Mouse (Mus musculus): ENCODE results near the gene Ptchd3. TPM values are rescaled to one million over a fixed set of nuclear protein-coding genes. Genes with fewer than 3 reads are reported as not detected.

Gene Ptchd3
- polyA plus RNA-seq, 1 experiment from 2014 or later, result not detected

- Histone ChIP-seq H3K4me3 (ENCODE audit: low read depth, low read length) (no peak overlapping the region), H3K4me2 (no peak overlapping the region), H3K36me3 (ENCODE audit: control insufficient read depth, insufficient read depth, low read length) (no peaks in the 10 kb centered on the region), H3K27me3 (replicated peaks; ENCODE audit: control insufficient read depth, insufficient read depth, low read length) (peaks cover 5% of the 10 kb centered on the region), H3K9ac (ENCODE audit: low read depth, low read length) (no peak overlapping the region), H3K27ac (ENCODE audit: low read depth, low read length) (no peak overlapping the region), H3K9me3 (ENCODE audit: control insufficient read depth, low read length) (no peaks in the 10 kb centered on the region), H3K4me1 (replicated peaks; ENCODE audit: control insufficient read depth, insufficient read depth, low read length) (no peaks in the 10 kb centered on the region)
- peak; percentile 30 for DNase-seq (ENCODE audit: low spot score)
- WGBS, result 64% methylated on average over 6 of the region's 6 CpGs
- ATAC-seq (replicated peaks; ENCODE audit: low FRiP score), result no peak
Observed at GRCm38 (mm10) chr11:121794591-121795199, 35.4 kb upstream of the Ptchd3 start.

DNA sequence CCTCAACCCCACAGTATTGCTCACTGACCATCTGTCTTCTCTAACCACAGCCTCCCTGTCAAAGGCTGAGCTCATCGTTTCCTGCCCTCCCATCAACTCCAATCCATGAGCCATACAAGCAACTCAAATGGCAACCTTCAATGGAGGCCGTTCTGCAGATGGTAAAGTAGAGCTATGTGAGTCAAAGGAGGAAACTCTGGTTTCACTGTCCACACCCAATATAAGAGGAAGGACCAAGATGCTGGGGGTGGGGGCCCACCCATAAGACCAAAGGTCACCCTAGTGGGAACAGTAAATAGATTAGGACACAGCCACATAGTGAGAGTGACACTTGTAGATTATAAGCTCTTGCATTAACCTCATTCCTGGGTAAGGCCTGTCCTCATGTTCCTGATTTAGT, 34.1 kb upstream of the Ptchd3 start:
- Histone ChIP-seq H3K27me3 (replicated peaks; ENCODE audit: control insufficient read depth, insufficient read depth, low read length) (peaks cover 5% of the 10 kb centered on the region), H3K4me2 (no peak overlapping the region), H3K4me1 (replicated peaks; ENCODE audit: control insufficient read depth, insufficient read depth, low read length) (no peaks in the 10 kb centered on the region), H3K9me3 (ENCODE audit: control insufficient read depth, low read length) (no peaks in the 10 kb centered on the region), H3K4me3 (ENCODE audit: low read depth, low read length) (no peak overlapping the region), H3K9ac (ENCODE audit: low read depth, low read length) (no peak overlapping the region), H3K27ac (ENCODE audit: low read depth, low read length) (no peak overlapping the region), H3K36me3 (ENCODE audit: control insufficient read depth, insufficient read depth, low read length) (no peaks in the 10 kb centered on the region)
- DNase-seq (ENCODE audit: low spot score) (no peak), ATAC-seq (replicated peaks; ENCODE audit: low FRiP score) (no peak)
- 68% methylated on average over 2 of the region's 2 CpGs for WGBS

- peaks cover 5% of the 10 kb centered on the region for H3K27me3 ChIP-seq (replicated peaks; ENCODE audit: control insufficient read depth, insufficient read depth, low read length)
- no peak overlapping the region for H3K4me2 ChIP-seq
- H3K9ac ChIP-seq (ENCODE audit: low read depth, low read length), result no peak overlapping the region
- no peaks in the 10 kb centered on the region for H3K4me1 ChIP-seq (replicated peaks; ENCODE audit: control insufficient read depth, insufficient read depth, low read length)
- H3K27ac ChIP-seq (ENCODE audit: low read depth, low read length), result no peak overlapping the region
- no peaks in the 10 kb centered on the region for H3K9me3 ChIP-seq (ENCODE audit: control insufficient read depth, low read length)
- H3K4me3 ChIP-seq (ENCODE audit: low read depth, low read length), result no peak overlapping the region
- WGBS, result 73% methylated on average over 2 of the region's 2 CpGs
- DNase-seq (ENCODE audit: low spot score) (no peak), ATAC-seq (replicated peaks; ENCODE audit: low FRiP score) (no peak)
- H3K36me3 ChIP-seq (ENCODE audit: control insufficient read depth, insufficient read depth, low read length), result no peaks in the 10 kb centered on the region
Observed at GRCm38 (mm10) chr11:121798591-121798990, 31.5 kb upstream of the Ptchd3 start.

GRCm38 (mm10) chr11:121799746-121800299, 30.2 kb upstream of the Ptchd3 start:
- no peaks in the 10 kb centered on the region for H3K9me3 ChIP-seq (ENCODE audit: control insufficient read depth, low read length)
- no peaks in the 10 kb centered on the region for H3K4me1 ChIP-seq (replicated peaks; ENCODE audit: control insufficient read depth, insufficient read depth, low read length)
- H3K4me2 ChIP-seq, result no peak overlapping the region
- 77% methylated on average over 4 of the region's 4 CpGs for WGBS
- peaks cover 5% of the 10 kb centered on the region for H3K27me3 ChIP-seq (replicated peaks; ENCODE audit: control insufficient read depth, insufficient read depth, low read length)
- no peak overlapping the region for H3K4me3 ChIP-seq (ENCODE audit: low read depth, low read length)
- no peak overlapping the region for H3K27ac ChIP-seq (ENCODE audit: low read depth, low read length)
- no peak overlapping the region for H3K9ac ChIP-seq (ENCODE audit: low read depth, low read length)
- no peak for DNase-seq (ENCODE audit: low spot score)
- no peak for ATAC-seq (replicated peaks; ENCODE audit: low FRiP score)
- H3K36me3 ChIP-seq (ENCODE audit: control insufficient read depth, insufficient read depth, low read length), result no peaks in the 10 kb centered on the region

DNA sequence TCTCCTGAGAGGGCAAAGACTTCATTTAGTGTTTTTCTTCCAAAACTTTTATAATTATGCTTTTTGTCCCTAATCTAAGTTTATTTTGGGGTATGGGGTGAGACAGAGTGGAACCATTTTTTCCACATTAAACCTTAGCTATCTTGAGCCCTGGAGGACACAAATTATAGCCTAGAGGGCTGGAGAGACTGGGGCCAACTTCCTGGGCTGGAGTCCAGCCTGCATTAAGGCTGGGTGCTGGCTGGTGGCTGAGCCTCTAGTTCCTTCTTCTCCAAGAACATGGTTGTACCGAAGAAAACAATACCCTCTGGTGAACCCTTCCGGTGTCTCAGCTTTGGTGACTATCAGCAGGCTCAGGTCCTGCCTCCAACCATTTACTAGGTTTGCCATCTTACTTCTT, 27.3 kb upstream of the Ptchd3 start:
- H3K4me3 ChIP-seq (ENCODE audit: low read depth, low read length), result no peak overlapping the region
- no peaks in the 10 kb centered on the region for H3K36me3 ChIP-seq (ENCODE audit: control insufficient read depth, insufficient read depth, low read length)
- H3K4me2 ChIP-seq, result no peak overlapping the region
- no peak overlapping the region for H3K9ac ChIP-seq (ENCODE audit: low read depth, low read length)
- no peaks in the 10 kb centered on the region for H3K9me3 ChIP-seq (ENCODE audit: control insufficient read depth, low read length)
- H3K27me3 ChIP-seq (replicated peaks; ENCODE audit: control insufficient read depth, insufficient read depth, low read length), result peaks cover 5% of the 10 kb centered on the region
- no peak overlapping the region for H3K27ac ChIP-seq (ENCODE audit: low read depth, low read length)
- H3K4me1 ChIP-seq (replicated peaks; ENCODE audit: control insufficient read depth, insufficient read depth, low read length), result no peaks in the 10 kb centered on the region
- peak; percentile 12 for DNase-seq (ENCODE audit: low spot score)
- 79% methylated on average over 2 of the region's 2 CpGs for WGBS
- no peak for ATAC-seq (replicated peaks; ENCODE audit: low FRiP score)

DNA sequence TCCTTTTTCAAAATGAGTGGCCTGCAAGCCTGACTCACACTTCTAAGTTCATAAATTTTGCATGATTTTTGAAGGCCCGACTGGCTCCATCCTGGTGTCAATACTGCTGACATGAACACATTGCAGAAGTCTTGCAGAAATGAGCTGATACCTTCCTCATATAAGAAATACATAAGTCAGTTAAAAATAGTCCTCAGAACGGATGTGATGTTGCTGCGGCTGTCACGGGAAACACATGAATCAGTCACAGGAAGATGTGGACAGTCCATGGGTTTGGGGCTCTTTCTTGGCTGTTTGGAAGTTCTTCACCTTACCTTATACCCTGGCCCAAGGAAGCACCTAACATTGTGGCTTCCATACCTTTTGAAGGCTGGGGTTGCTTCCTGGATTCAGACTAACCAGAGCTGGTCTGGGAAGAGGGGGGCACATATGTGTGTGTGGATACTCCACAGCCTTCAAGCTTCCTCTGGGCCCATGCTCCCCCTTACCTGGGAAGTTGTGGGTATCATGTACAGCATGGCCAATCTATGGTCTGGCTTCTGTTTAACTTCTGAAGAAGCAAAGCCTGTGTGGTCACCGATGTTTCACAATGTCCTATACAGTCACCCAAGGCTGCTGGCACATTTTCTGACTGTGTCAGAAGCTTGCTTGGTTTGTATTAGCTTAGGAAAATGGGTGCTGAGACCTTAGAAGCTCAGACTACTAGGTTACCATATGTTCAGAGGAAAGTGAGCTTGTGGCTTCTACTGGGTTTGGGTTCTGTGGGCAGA, 25.6 kb upstream of the Ptchd3 start:
- WGBS, result 81% methylated on average over 5 of the region's 5 CpGs
- peak; percentile 17 for DNase-seq (ENCODE audit: low spot score)

DNA sequence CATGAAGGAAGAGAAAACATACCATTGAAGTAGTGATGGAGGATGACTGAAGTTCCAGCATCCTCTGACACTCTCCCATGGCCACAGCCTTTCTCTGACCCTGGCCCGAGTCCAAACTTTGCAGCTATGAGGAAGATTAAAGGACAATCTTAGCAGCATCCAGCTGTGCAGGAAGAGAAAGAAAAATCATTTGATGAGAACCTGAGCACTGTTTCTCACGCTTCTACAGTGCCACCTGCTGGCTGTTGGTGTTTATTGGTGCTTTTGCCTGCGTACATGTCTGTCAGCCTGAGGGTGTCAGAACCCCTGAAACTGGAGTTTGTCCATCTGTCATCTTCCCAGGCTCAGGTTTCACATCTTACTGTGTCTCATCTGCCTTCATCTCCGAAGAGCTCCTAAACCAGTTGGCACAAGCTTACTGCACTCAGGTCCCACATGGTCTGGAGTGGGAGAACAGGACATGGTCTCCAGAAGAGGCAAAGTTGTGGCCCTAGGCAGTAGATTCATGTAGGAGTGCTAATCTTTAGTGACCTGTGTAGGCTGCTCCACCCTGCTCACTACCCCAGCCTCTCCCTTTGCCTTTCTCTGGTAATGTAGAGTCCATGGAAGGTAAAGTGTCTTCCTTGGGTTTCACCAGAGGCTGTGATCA, 21.7 kb upstream of the Ptchd3 start:
- H3K4me2 ChIP-seq, result no peak overlapping the region
- no peak overlapping the region for H3K27ac ChIP-seq (ENCODE audit: low read depth, low read length)
- no peak overlapping the region for H3K9ac ChIP-seq (ENCODE audit: low read depth, low read length)
- no peak overlapping the region for H3K4me3 ChIP-seq (ENCODE audit: low read depth, low read length)
- H3K9me3 ChIP-seq (ENCODE audit: control insufficient read depth, low read length), result no peaks in the 10 kb centered on the region
- WGBS, result 4% methylated on average over 4 of the region's 4 CpGs
- DNase-seq (ENCODE audit: low spot score) (peak; percentile 61), ATAC-seq (replicated peaks; ENCODE audit: low FRiP score) (0 out of 2 replicates have a peak, but pooled peaks have one; percentile 15)
- H3K4me1 ChIP-seq (replicated peaks; ENCODE audit: control insufficient read depth, insufficient read depth, low read length), result no peaks in the 10 kb centered on the region
- no peaks in the 10 kb centered on the region; the same call in 1 of the 2 replicates for H3K27me3 ChIP-seq (replicated peaks; ENCODE audit: control insufficient read depth, insufficient read depth, low read length)
- no peaks in the 10 kb centered on the region for H3K36me3 ChIP-seq (ENCODE audit: control insufficient read depth, insufficient read depth, low read length)

More for the DNA sequence above, 25.6 kb upstream of the Ptchd3 start:
- H3K4me2 ChIP-seq, result no peak overlapping the region
- no peaks in the 10 kb centered on the region for H3K9me3 ChIP-seq (ENCODE audit: control insufficient read depth, low read length)
- no peak overlapping the region for H3K27ac ChIP-seq (ENCODE audit: low read depth, low read length)
- no peaks in the 10 kb centered on the region; the same call in none of the 2 replicates for H3K27me3 ChIP-seq (replicated peaks; ENCODE audit: control insufficient read depth, insufficient read depth, low read length)
- H3K4me3 ChIP-seq (ENCODE audit: low read depth, low read length), result no peak overlapping the region
- no peak for ATAC-seq (replicated peaks; ENCODE audit: low FRiP score)
- H3K36me3 ChIP-seq (ENCODE audit: control insufficient read depth, insufficient read depth, low read length), result no peaks in the 10 kb centered on the region
- no peak overlapping the region for H3K9ac ChIP-seq (ENCODE audit: low read depth, low read length)
- H3K4me1 ChIP-seq (replicated peaks; ENCODE audit: control insufficient read depth, insufficient read depth, low read length), result no peaks in the 10 kb centered on the region

DNA sequence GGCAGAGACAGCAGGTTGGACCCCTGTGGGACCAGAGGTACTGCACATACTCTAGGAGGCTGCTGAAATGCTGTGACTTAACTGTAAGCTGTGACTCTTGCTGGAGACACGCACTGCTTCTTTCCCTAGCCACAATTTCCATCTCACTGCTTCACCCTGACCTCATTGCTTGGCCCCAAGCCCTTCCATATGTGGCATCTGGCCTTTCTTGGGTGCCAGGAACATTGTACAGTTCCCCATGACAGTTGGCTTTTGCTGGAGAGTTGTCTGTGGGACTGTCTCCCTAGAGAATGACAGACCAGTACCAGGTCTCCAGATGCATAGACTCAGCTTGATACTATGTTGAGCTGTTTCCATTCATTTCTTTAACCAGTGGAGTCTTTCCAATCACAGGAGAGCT, 21.2 kb upstream of the Ptchd3 start:
- Histone ChIP-seq H3K4me2 (no peak overlapping the region), H3K4me1 (replicated peaks; ENCODE audit: control insufficient read depth, insufficient read depth, low read length) (no peaks in the 10 kb centered on the region), H3K27me3 (replicated peaks; ENCODE audit: control insufficient read depth, insufficient read depth, low read length) (no peaks in the 10 kb centered on the region), H3K9ac (ENCODE audit: low read depth, low read length) (no peak overlapping the region), H3K9me3 (ENCODE audit: control insufficient read depth, low read length) (no peaks in the 10 kb centered on the region), H3K4me3 (ENCODE audit: low read depth, low read length) (no peak overlapping the region), H3K27ac (ENCODE audit: low read depth, low read length) (no peak overlapping the region), H3K36me3 (ENCODE audit: control insufficient read depth, insufficient read depth, low read length) (no peaks in the 10 kb centered on the region)
- ATAC-seq (replicated peaks; ENCODE audit: low FRiP score) (no peak), DNase-seq (ENCODE audit: low spot score) (no peak)
- 38% methylated on average over 1 of the region's 1 CpGs for WGBS

Measured in liver, embryonic 11.5 days (tissue).